Mouse (Mus musculus): ENCODE measurements around the gene Myh1.

Gene Myh1

GRCm38 (mm10) chr11:67199752-67200151 is at the start of gene Myh1:
Myh1 (plus strand) TSS chr11:67200052.
- no peak for DNase-seq

- DNase-seq, result no peak
These were observed 49.6 kb upstream of the Myh1 start for GRCm38 (mm10) chr11:67150237-67150636.

DNA sequence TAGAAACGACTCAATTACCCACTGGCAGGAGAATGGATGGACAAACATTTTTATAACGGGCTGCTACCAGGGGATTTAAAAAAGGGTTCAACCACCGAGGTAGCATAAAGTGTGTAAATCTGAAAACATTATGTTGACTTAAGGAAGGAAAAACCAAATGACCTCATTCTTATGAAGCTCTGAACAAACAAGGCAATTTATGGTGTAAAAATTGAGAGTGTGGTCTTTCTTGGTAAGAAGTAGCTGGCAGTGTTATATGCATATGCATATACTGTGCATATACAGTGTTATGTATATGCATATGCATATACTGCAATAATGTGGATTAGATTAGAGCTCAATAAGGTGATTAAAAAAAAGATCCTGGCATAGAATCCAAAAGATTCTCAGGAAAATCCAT is 48.7 kb upstream of the Myh1 start:
- DNase-seq, result no peak

DNA sequence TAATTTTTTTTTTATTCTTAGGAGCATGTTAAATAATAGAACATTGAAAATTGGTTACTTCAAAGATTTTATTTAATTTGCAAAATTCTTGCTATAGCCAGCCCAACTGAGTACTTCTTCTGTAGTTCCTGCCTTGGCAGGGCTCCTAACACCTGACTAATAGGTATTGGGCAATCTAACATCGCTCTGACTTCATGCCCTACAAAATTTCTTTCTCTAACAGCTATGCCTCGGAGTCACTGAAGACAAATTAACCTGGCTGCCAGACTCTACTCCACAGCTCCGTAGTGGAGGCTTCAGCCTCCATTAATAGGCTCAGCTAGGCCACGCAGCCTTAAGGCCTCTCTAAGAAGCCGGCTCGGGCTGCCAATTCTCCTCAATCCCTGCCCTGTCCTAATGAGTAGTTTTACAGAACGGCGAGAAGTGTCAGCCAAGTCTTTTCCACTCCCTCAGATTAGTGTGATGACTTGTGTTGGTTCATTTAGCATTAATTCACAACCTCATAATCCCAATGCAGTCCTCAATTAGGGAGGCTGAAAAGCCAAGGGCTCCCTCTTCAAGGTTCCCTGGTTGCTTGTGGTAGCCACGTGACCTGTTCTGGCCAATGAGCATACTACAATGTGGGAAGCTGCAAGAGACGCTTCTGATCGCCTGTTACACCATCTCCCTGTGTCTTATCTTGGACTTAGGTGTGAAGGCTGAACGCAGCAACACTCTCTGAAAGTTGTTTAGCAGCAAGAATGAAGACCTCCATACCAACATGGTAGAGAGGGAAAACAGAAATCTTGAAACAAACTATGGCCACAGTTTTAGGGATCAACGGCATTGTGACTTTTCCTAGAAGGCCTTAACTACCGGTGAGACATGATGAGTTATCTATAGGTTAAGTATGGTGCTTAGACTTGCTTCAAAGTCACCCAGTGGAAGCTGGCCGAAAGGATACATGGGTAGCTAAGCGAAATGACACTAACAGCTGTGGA is 47.9 kb upstream of the Myh1 start:
- DNase-seq, result no peak

DNA sequence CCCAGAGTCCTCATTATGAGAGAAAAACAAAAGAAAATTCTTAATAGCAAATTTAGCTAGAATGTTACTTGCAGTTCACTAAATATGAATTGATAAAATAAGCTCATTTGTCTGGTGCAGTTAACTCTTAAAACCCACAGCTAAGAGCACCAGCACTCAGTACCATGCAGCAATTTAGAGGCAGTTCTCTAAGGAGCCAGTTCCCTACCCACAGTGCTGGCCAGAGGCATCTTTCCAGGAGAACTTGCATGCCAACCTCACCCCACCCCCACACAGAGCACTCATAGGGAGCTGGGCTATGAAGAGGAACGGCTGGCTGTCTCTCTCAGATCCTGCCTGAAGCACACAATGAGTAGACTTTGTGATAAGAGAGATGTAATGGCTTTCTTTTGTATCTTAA is 46.7 kb upstream of the Myh1 start:
- no peak for DNase-seq

DNA sequence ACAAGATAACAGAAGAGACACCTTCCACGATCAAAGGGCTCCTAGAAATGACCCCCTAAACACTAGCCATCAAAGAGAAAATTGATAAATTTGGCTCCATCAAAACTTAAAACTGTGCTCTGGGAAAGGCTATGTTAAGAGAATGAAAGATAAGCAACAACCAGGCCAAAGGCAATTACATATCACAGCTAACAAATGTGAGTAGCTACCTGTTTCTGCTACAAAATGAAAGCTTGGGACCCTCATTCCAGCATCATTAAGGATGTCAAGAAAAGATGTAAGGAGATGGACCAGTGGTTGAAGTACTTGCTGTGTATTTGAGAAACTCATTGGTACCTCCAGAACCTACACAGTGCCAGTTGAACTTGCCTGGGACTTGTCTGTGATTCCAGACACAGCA is 46.0 kb upstream of the Myh1 start:
- DNase-seq, result no peak

- DNase-seq, result no peak
These were observed 44.2 kb upstream of the Myh1 start for GRCm38 (mm10) chr11:67155650-67156049.

GRCm38 (mm10) chr11:67160131-67160530 is 39.7 kb upstream of the Myh1 start:
- DNase-seq, result no peak

DNA sequence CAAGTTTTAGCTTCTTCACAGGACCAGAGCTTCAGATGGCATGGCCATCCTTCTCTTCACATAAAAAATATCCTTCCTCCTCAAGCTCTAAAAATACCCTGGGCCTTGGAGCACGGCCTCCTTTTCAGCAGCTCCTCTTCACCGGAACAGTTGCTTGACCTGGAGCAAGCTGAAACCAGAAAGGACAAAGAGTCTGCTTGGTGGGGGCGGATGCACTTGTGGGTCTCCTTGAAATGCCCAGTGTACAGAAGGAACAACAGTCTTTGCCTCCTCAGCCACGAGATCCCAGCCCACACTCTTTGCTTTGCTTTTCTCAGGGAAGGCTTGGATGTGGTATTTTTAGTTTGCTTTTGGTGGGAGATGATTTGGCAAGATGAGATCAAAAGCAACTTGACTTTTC is 36.2 kb upstream of the Myh1 start:
- DNase-seq, result no peak

GRCm38 (mm10) chr11:67164851-67165250 is 35.0 kb upstream of the Myh1 start:
- DNase-seq, result no peak

- DNase-seq, result no peak
These were observed 30.6 kb upstream of the Myh1 start for GRCm38 (mm10) chr11:67169301-67169700.

DNA sequence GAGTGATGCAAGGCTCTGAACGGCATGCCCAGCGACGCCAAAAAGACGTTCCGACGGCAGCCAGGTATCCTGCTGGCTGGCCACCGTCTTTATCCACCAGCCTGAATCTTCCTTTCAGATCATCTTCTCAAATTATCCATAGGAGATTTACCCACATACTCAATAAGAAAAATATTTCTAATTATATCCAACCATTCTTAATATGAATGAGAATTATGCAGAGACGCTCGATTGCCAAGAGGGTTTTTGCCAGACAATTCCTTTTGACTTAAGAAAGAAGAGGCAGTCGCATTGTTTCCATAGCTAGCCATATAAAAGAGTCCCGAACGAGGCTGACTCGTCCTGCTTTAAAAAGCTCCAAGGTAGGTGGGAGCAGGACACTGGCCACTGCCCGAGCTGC is 29.1 kb upstream of the Myh1 start, which contains the start of gene Myh2:
Myh2 (plus strand) TSS at position 301 of the 400 bp plus-strand sequence.
- no peak for DNase-seq

DNA sequence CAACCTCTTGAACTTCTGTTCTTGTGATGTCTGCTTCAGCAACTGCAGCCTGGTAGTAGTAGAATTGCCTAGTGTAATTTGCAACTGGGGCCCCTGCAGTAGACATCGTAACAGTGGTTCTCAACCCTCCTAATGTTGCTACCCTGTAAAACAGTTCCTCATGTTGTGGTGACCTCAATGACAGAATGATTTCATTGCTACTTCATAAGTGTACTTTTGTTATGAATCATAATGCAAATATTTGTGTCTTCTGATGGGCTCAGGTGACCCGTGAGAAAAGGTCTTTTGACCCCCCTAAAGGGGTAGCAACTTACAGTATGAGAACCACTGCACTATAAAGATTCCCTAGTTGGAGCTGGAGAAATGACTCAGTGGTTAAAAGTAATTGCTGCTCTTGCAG is 27.4 kb upstream of the Myh1 start:
- no peak for DNase-seq

DNA sequence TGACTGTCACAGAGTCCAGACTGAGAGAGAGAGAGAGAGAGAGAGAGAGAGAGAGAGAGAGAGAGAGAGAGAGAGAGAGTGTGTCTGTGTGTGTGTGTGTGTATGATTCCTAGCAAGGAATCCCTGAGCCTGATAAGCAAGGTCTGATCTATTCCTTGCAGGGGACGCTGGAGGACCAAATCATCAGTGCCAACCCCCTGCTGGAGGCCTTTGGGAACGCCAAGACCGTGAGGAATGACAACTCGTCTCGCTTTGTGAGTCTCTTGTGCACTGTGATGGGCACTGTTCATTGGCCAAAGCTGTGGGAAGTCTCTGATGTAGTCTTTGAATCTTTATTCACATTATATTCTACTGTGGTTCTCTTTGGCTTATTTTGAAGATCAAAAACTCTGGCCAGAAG is 23.5 kb upstream of the Myh1 start:
- no peak for DNase-seq

DNA sequence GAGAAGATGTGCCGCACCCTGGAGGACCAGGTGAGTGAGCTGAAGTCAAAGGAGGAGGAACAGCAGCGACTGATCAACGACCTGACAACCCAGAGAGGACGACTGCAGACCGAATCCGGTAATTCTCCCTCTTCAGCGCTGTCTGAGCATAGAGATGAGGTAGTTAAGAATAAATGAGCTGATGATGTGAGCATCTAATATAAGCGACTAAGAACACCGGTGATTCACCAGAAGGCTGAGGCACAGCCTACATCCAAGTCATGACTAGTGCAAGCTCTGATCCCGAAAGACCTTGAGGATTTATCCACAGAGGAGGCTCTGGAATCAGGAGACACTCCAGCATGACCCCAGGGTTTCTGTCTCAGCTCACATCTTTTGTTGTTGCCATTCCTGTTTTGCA is 9.5 kb upstream of the Myh1 start:
- DNase-seq, result no peak

DNA sequence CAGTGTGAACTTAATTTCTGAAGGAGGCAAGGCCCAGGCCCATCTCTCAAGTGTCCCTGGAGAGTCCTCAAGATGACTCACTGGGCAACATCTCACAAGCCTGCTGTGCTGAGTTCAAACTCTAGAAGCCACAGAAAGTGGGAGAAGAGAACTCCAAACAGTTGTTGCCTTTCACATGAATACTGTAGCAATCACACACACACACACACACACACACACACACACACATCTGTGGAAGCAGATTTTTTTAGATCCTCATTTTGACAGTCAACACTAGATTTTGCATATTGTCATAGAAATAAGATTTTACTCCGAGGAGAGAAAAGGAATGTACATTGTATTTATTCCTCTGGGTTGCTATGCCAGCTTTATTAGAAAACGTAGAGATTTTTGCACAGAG is 9.0 kb upstream of the Myh1 start:
- DNase-seq, result no peak

DNA sequence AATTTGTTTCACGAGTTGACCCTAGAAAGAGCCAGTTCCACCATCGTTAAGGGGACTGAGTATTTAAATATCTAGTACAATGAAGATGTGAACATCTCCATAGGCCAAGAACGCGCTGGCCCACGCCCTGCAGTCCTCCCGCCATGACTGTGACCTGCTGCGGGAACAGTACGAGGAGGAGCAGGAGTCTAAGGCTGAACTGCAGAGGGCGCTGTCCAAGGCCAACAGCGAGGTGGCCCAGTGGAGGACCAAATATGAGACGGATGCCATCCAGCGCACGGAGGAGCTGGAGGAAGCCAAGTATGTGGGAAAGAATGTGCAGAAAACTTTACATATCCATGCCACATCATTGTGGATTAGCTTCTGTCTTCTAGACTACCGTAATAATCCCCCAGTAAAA is 8.4 kb upstream of the Myh1 start:
- DNase-seq, result no peak

GRCm38 (mm10) chr11:67199321-67199720 is 531 bp upstream of the Myh1 start:
- no peak for DNase-seq

- no peak for DNase-seq
These were observed 4.9 kb downstream of the Myh1 start for GRCm38 (mm10) chr11:67204766-67205165.

GRCm38 (mm10) chr11:67221803-67222202 is 22.0 kb downstream of the Myh1 start:
- no peak for DNase-seq

- no peak for DNase-seq
These were observed 24.6 kb downstream of the Myh1 start for GRCm38 (mm10) chr11:67224466-67224865.

DNA sequence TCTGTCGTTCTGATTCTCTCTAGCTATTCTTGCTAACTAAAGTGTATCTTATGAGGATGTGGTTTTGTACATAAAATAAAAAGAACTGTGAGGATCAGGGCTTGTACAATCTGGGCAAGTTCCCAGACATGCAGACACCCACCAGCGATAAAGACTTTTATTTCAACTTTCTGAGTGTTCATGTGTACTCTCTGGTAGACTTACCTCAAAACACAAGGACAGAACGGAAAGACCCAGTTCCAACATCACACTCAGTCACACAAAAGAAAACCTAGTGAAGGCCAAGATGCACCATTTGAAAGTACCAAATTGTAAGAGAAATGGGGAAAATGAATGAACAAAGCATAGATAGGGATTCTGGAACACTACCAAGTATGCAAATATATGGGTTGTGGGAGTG is 28.9 kb downstream of the Myh1 start:
- DNase-seq, result no peak

- no peak for DNase-seq
These were observed 29.3 kb downstream of the Myh1 start for GRCm38 (mm10) chr11:67229166-67229565.

DNA sequence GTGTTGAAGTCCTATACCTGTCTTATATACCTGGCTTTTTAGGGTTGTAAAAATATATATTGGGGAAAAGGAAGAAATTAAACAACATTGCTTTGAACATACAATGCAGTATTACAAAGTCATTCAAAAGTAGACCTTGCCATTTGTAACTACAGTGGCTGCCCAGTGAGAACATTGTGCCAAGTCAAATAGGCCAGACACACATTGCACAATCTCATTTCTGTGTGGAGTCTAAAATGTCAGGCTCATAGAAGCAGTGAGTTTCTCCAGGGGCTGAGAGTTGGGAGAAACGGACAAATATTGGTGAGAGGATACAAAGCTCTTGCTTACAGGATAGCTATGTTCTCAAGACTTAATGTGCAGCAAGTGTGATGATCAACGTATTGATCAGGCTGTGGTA is 30.1 kb downstream of the Myh1 start:
- DNase-seq, result no peak

Data from thymus, postnatal 36 days (tissue).